Mouse (Mus musculus) kidney, embryonic 16.5 days (tissue): ENCODE results near the gene Lcn9. TPM values are rescaled to one million over a fixed set of nuclear protein-coding genes. Genes with fewer than 3 reads are reported as not detected.

Experiments used
- ATAC-seq: fragments of 200-750 bp; cut with Nextera tagmentation; 2 replicates; pipeline ENCODE4 v1.8.0; 2017; ENCODE audit warnings: moderate TSS enrichment; ENCODE audit not compliant: low FRiP score, low TSS enrichment
- H3K27ac ChIP-seq: fragments of 300-500 bp; sonication (generic); 2 replicates; pipeline ENCODE4 v1.5.1; 2014; ENCODE audit warnings: low read length
- H3K27me3 ChIP-seq: fragments of 300-500 bp; sonication (generic); 2 replicates; pipeline ENCODE4 v1.6.1; 2014; ENCODE audit warnings: low read length, control low read depth, mixed read lengths; ENCODE audit not compliant: insufficient read depth
- H3K36me3 ChIP-seq: fragments of 300-500 bp; sonication (generic); 2 replicates; pipeline ENCODE4 v1.6.1; 2014; ENCODE audit warnings: low read length, control low read depth, mixed read lengths; ENCODE audit not compliant: insufficient read depth
- H3K4me1 ChIP-seq: fragments of 300-500 bp; sonication (generic); 2 replicates; pipeline ENCODE4 v1.6.1; 2014; ENCODE audit warnings: low read length, control low read depth, mixed read lengths; ENCODE audit not compliant: insufficient read depth
- H3K4me2 ChIP-seq: fragments of 300-500 bp; sonication (generic); replicated peaks from 2 replicates; pipeline ENCODE4 v1.6.1; 2014; ENCODE audit warnings: low read depth, low read length
- H3K4me3 ChIP-seq: fragments of 300-500 bp; sonication (generic); 2 replicates; pipeline ENCODE4 v1.5.1; 2014; ENCODE audit warnings: mild to moderate bottlenecking, low read length
- H3K9ac ChIP-seq: fragments of 300-500 bp; sonication (generic); replicated peaks from 2 replicates; pipeline ENCODE4 v1.6.1; 2014; ENCODE audit warnings: low read length
- H3K9me3 ChIP-seq: fragments of 300-500 bp; sonication (generic); 2 replicates; pipeline ENCODE4 v1.6.1; 2016; ENCODE audit warnings: low read length, control low read depth
- WGBS: fragments of 180-500 bp; shearing (Covaris S2); extraction: QIAGEN DNeasy Blood & Tissue Kit; methylation state at CpG from one replicate; pipeline ENCODE4 v1.1.7; 2014; 5-methylcytosine and 5-hydroxymethylcytosine counted together
- polyA plus RNA-seq: library from polyadenylated mRNA; unstranded; fragments of >200 nt; fragmentation: Nextera tagmentation; extraction: Ambion mirVana; gene quantifications from 2 replicates; pipeline ENCODE4 v1.2.1, GENCODE M21; 2015

Gene Lcn9
- polyA plus RNA-seq, 1 experiment from 2014 or later: not detected

DNA sequence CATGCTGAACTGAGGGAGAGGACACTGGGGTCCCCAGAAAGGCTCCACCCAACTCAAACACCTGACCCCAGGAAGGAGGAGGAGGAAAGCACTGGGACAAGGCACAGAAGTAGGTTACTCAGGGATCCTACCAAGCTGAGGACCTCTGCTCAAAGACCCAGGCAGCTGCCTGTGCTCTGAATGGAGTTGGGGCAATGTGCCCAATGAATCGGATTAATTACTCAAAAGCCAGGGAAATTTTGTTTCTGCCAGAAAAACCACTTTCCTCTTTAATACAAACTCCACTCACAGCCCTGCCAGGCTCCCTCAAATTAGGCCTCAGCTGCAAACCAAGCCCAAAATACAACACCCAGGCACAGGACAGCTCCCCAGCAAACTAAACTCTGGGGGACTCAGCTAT, 19.8 kb downstream of the Lcn9 start:
- Histone ChIP-seq H3K36me3 (no peaks in the 10 kb centered on the region), H3K27ac (no peak overlapping the region), H3K4me1 (no peaks in the 10 kb centered on the region), H3K4me2 (no peak overlapping the region), H3K4me3 (no peak overlapping the region), H3K27me3 (no peaks in the 10 kb centered on the region), H3K9me3 (no peaks in the 10 kb centered on the region), H3K9ac (no peak overlapping the region)
- no peak for ATAC-seq
- 88% methylated on average over 1 of the region's 1 CpGs for WGBS

DNA sequence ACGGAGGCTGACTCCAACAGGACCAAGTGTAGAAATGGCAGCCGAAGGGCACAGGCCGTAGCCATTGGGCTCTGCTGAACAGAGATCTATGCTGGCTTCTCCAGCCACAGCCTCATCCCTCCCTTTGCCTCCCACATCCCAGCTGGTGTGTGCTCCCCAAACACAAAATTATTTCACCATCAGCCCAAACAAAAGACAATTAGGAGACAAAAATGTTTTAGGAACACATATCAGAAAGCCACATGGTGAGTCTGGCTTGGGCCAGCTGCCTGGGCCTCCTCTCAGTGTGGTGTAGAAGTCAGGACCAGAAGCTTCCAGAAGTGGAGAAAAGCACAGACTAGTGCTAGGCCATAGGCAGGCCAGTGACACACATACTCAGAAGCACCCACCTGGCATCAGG, 21.1 kb downstream of the Lcn9 start:
- no peak overlapping the region for H3K4me2 ChIP-seq
- H3K27me3 ChIP-seq: no peaks in the 10 kb centered on the region
- no peak overlapping the region for H3K4me3 ChIP-seq
- no peaks in the 10 kb centered on the region for H3K36me3 ChIP-seq
- H3K9me3 ChIP-seq: no peaks in the 10 kb centered on the region
- H3K27ac ChIP-seq: no peak overlapping the region
- no peaks in the 10 kb centered on the region for H3K4me1 ChIP-seq
- ATAC-seq: no peak
- WGBS: 86% methylated on average over 3 of the region's 3 CpGs
- H3K9ac ChIP-seq: no peak overlapping the region

DNA sequence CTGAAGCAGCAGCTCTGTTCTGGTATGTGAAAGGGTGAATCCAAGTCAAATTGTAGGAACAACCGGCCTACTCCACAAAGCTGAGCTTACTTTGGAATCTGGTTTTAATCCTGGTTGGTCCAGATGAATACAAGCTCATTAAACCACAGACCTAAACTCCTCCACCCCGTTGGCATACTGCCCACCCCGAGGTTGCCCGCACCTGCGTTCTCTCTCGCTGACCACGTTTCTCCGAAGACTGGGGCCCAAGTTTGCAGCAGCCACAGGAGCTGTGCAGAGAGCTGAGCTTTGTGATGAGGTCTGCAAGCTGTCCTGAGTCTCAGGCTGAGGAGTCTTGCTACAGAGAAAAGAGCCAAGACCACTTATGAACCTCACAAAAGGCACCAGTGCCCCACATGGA, 23.6 kb downstream of the Lcn9 start:
- Histone ChIP-seq H3K9ac (no peak overlapping the region), H3K4me2 (no peak overlapping the region), H3K4me1 (no peaks in the 10 kb centered on the region), H3K27ac (no peak overlapping the region), H3K27me3 (no peaks in the 10 kb centered on the region), H3K36me3 (no peaks in the 10 kb centered on the region), H3K4me3 (no peak overlapping the region), H3K9me3 (peaks cover 5% of the 10 kb centered on the region; the same call in 1 of the 2 replicates)
- no peak for ATAC-seq
- WGBS: 77% methylated on average over 8 of the region's 8 CpGs

DNA sequence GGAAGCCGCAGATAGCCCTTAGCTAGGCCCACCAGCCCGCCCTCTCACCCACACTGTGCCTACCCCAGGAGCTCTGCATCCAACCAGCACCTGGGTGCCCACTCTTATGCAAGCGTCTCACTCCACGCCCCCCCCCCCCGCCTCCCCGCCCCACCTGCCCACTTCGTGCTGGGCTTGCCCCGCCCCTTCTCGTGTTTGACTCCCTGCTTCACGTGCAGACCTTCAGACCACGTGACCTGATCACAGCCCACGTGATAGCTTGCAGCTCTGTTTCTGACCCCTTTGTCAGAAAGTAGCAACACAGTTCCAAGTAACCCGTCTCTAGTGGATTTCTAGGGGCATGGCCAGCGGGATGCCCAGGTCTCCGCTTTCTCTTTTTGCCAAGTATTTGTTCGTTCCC, 24.3 kb downstream of the Lcn9 start, which contains the start of gene Sohlh1:
TSS of gene Sohlh1 (minus strand) at position 23 of the 400 bp plus-strand sequence.
- Histone ChIP-seq H3K9me3 (peaks cover 5% of the 10 kb centered on the region; the same call in 1 of the 2 replicates), H3K36me3 (no peaks in the 10 kb centered on the region), H3K4me1 (no peaks in the 10 kb centered on the region), H3K4me2 (no peak within 1 kb of the TSS), H3K9ac (no peak within 1 kb of the TSS), H3K4me3 (no peak within 1 kb of the TSS), H3K27me3 (no peaks in the 10 kb centered on the region), H3K27ac (no peak within 1 kb of the TSS)
- ATAC-seq: no peak
- 86% methylated on average over 14 of the region's 16 CpGs for WGBS

DNA sequence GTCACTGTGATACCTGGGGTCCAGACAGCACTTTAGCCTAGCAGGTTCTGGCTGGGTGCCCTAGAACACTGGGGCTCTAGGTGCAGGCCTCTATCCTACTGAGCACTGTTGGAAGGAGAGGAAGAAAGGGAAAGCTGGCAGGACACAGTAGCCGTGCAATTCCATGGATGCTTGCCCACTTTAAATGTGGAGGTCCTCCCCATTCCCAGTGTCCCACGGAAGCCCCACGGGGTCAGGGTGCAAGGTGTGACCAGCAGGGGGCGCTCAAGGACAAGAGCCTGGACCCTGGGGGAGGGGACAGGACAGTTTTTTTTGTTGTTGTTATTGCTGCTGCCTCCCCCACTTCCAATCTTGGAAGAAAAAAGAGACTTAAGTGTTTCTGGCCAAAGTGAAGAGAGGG, 27.4 kb downstream of the Lcn9 start:
- H3K9ac ChIP-seq: no peak overlapping the region
- peaks cover 5% of the 10 kb centered on the region; the same call in 1 of the 2 replicates for H3K9me3 ChIP-seq
- no peak overlapping the region for H3K4me3 ChIP-seq
- ATAC-seq: no peak
- H3K4me2 ChIP-seq: no peak overlapping the region
- no peaks in the 10 kb centered on the region for H3K27me3 ChIP-seq
- no peaks in the 10 kb centered on the region for H3K36me3 ChIP-seq
- H3K4me1 ChIP-seq: no peaks in the 10 kb centered on the region
- 14% methylated on average over 4 of the region's 4 CpGs for WGBS
- H3K27ac ChIP-seq: no peak overlapping the region

DNA sequence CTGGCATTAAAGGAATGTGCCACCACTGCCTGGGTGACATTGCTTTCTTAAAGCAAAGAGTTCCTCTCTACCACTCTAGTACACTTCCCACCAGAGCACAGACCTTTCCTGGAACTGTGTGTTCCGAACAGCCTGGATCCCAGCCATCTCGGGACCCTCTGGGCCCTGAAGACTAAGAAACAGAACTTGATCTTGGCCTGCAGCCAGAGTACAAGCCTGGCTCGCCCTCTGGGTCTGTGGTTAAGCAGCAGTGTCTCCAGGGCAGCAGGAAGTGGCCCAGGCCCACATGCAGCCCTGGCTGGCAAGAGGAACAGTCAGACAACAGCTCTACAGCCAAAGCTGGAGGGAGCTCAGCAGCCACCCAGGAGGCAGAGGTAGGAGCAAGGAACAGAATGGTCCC, 29.7 kb downstream of the Lcn9 start:
- Histone ChIP-seq H3K36me3 (no peaks in the 10 kb centered on the region), H3K27ac (no peak overlapping the region), H3K9me3 (peaks cover 5% of the 10 kb centered on the region; the same call in 1 of the 2 replicates), H3K4me2 (no peak overlapping the region), H3K27me3 (no peaks in the 10 kb centered on the region), H3K9ac (no peak overlapping the region), H3K4me3 (no peak overlapping the region), H3K4me1 (no peaks in the 10 kb centered on the region)
- 57% methylated on average over 3 of the region's 3 CpGs for WGBS
- ATAC-seq: no peak

DNA sequence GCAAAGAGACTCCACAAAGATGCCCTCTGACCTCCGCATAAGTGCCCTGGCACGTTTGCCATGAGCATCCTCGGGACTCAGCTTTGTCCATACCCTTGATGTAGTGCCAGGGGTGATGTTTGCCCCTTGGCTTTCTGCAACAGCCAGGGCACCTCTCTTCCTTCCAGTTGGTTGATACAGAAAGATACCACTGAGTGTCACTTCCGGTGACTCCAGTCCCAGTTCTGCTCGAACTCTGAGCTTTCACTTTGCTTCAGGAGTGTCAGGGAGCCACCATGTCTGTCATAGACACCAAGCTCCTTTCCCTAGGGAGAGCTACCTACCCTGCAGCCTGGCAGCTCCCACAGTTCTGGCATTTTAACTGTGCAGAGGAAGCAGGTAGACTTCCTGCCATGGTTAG, 31.0 kb downstream of the Lcn9 start:
- H3K36me3 ChIP-seq: no peaks in the 10 kb centered on the region
- H3K27ac ChIP-seq: no peak overlapping the region
- no peaks in the 10 kb centered on the region for H3K4me1 ChIP-seq
- H3K4me3 ChIP-seq: no peak overlapping the region
- WGBS: 80% methylated on average over 5 of the region's 5 CpGs
- H3K9ac ChIP-seq: no peak overlapping the region
- no peaks in the 10 kb centered on the region for H3K27me3 ChIP-seq
- H3K4me2 ChIP-seq: no peak overlapping the region
- ATAC-seq: no peak
- peaks cover 5% of the 10 kb centered on the region; the same call in 1 of the 2 replicates for H3K9me3 ChIP-seq

DNA sequence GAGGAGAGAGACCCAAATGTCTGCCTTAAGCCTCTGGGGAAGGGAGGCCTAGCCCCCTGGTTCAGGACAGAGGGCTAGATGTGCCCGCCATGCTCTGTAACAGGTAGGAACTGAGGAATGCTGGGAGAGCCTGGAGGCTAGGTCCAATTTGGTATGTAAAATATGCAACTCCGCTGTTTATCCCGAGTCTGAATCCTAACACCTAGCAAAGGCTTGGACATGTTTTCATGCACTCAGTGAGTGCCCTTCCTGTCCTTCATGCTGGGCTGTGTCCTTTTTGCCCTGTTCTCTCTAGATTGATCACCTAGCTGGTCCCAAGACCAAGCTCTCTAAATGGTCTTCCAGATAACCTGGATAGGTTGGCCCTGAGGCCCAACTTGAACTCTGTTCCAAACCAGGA, 36.9 kb downstream of the Lcn9 start:
- Histone ChIP-seq H3K9me3 (no peaks in the 10 kb centered on the region), H3K4me1 (peaks cover 14% of the 10 kb centered on the region), H3K4me2 (no peak overlapping the region), H3K9ac (no peak overlapping the region), H3K27ac (no peak overlapping the region), H3K4me3 (no peak overlapping the region), H3K27me3 (peaks cover 19% of the 10 kb centered on the region), H3K36me3 (no peaks in the 10 kb centered on the region)
- 87% methylated on average over 3 of the region's 3 CpGs for WGBS
- ATAC-seq: no peak

DNA sequence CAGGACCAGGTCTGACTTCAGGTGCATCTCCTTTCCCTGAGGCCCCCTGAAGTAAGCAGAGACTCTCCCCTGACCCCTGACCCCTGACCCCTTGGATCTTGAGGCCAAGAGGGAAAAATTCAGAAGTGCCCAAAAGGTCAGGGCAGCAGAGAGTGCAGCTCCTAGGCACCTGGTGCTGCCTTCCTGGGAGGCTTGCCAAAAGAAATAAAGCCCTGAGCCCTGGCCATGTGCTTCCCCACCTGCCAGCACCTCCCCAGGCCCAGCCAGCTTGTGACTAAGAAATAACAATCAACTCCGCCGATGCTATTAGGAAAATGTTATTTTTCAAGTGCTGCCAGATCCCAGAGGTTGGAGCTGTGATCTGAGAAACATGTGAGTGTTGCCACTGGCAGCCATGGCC, 39.1 kb downstream of the Lcn9 start:
- no peak overlapping the region for H3K4me3 ChIP-seq
- H3K36me3 ChIP-seq: no peaks in the 10 kb centered on the region
- 45% methylated on average over 2 of the region's 2 CpGs for WGBS
- H3K27me3 ChIP-seq: peaks cover 25% of the 10 kb centered on the region
- H3K9ac ChIP-seq: no peak overlapping the region
- H3K4me2 ChIP-seq: no peak overlapping the region
- peaks cover 14% of the 10 kb centered on the region for H3K4me1 ChIP-seq
- ATAC-seq: no peak
- H3K27ac ChIP-seq: no peak overlapping the region
- H3K9me3 ChIP-seq: no peaks in the 10 kb centered on the region

DNA sequence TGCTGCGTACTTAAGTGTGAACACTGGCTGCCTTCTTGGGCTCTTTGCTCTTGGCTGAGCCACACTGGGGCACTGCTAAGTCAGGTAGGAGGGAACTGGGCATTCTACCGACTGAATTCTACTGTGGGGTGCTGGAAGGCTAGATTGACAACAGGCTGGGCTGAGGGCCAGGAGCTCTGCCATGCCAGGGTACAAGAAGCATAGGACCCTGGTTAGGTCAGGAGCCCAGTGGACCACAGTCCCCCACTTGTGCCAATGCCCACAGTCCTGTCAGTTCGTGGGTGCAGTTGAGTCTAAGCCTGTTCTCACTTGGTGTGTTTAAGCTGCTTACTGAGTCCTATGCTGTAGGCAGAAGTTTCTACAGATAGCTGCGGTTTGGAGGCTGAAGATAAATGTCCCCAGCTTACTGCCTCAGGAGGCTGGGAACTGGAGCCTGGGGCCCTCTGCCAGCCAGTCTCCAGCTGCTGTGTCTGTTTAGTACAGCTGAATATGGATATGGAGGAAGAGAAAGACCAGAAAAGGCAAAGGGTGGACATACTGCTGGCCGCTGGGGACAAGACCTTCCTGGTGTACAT, 39.8 kb downstream of the Lcn9 start:
- WGBS: 61% methylated on average over 5 of the region's 5 CpGs
- peaks cover 25% of the 10 kb centered on the region for H3K27me3 ChIP-seq
- no peak overlapping the region; the same call in 1 of the 2 replicates for H3K4me3 ChIP-seq
- H3K36me3 ChIP-seq: no peaks in the 10 kb centered on the region
- peak overlapping the region; percentile 97 for H3K4me2 ChIP-seq
- no peak overlapping the region for H3K9ac ChIP-seq
- no peaks in the 10 kb centered on the region for H3K9me3 ChIP-seq
- no peak for ATAC-seq
- no peak overlapping the region for H3K27ac ChIP-seq
- H3K4me1 ChIP-seq: peaks cover 14% of the 10 kb centered on the region
